Comparison of ENCODE assay signal across 8 mouse cellular contexts in genomic region chrX:135963629-135964028, GRCm38 (mm10). TPM values are rescaled to one million over a fixed set of nuclear protein-coding genes. Genes with fewer than 3 reads are reported as not detected.
DNase-seq lines count a peak whose midpoint lies in the region; ATAC-seq and TF ChIP-seq lines count a peak whose summit lies in the region.

No protein-coding gene starts in this region.

- WGBS in lung, postnatal 0 days: 8% methylated on average over 3 of the region's 3 CpGs
- WGBS in hindbrain, embryonic 13.5 days: 10% methylated on average over 3 of the region's 3 CpGs
- WGBS in midbrain, embryonic 16.5 days: 17% methylated on average over 3 of the region's 3 CpGs

- no peak overlapping the region for H3K4me3 ChIP-seq in lung, postnatal 0 days (ENCODE audit: low read depth, low read length)
- H3K4me3 ChIP-seq in hindbrain, embryonic 13.5 days: no peak overlapping the region
- H3K4me3 ChIP-seq in midbrain, embryonic 16.5 days (ENCODE audit: low read depth, low read length): no peak overlapping the region

- H3K9me3 ChIP-seq in lung, postnatal 0 days (ENCODE audit: low read length): no peaks in the 10 kb centered on the region
- H3K9me3 ChIP-seq in hindbrain, embryonic 13.5 days: no peaks in the 10 kb centered on the region
- no peaks in the 10 kb centered on the region for H3K9me3 ChIP-seq in midbrain, embryonic 16.5 days (replicated peaks; ENCODE audit: control insufficient read depth, low read length, poor library complexity, severe bottlenecking)

- no peaks in the 10 kb centered on the region for H3K27me3 ChIP-seq in lung, postnatal 0 days (replicated peaks; ENCODE audit: insufficient read depth, low read length)
- H3K27me3 ChIP-seq in hindbrain, embryonic 13.5 days: no peaks in the 10 kb centered on the region
- no peaks in the 10 kb centered on the region for H3K27me3 ChIP-seq in midbrain, embryonic 16.5 days (ENCODE audit: control insufficient read depth, insufficient read depth, low read depth, low read length)

- ATAC-seq in lung, postnatal 0 days: no peak
- peak; percentile 84 for ATAC-seq in hindbrain, embryonic 13.5 days (ENCODE audit: low FRiP score)
- ATAC-seq in midbrain, embryonic 16.5 days: peak; percentile 82
- ATAC-seq in erythroblast, adult 5-6 weeks (replicated peaks; ENCODE audit: low FRiP score, poor library complexity, severe bottlenecking): no peak

- peak; percentile 62 for TF ChIP-seq CTCF in lung, postnatal 0 days (IDR thresholded peaks at IDR 0.05)

- no peak overlapping the region for H3K9ac ChIP-seq in lung, postnatal 0 days (replicated peaks; ENCODE audit: low read depth)
- H3K9ac ChIP-seq in hindbrain, embryonic 13.5 days: no peak overlapping the region
- no peak overlapping the region for H3K9ac ChIP-seq in midbrain, embryonic 16.5 days (ENCODE audit: low read depth, low read length)

- no peak for TF ChIP-seq EP300 in lung, postnatal 0 days (IDR thresholded peaks at IDR 0.05)

- H3K4me1 ChIP-seq in lung, postnatal 0 days (ENCODE audit: insufficient read depth, low read depth, low read length): no peaks in the 10 kb centered on the region
- H3K4me1 ChIP-seq in hindbrain, embryonic 13.5 days (replicated peaks): peaks cover 8% of the 10 kb centered on the region; the same call in 1 of the 2 replicates
- peaks cover 3% of the 10 kb centered on the region for H3K4me1 ChIP-seq in midbrain, embryonic 16.5 days (ENCODE audit: control insufficient read depth, insufficient read depth, low read length)

- DNase-seq in frontal cortex, adult 2 months (ENCODE audit: extremely low spot score in 1 of 2, low spot score in 1 of 2): peak; percentile 26 to 92
- DNase-seq in frontal cortex, postnatal 14 days (ENCODE audit: low spot score in 2 of 2): no peak
- DNase-seq in lung, postnatal 0 days (ENCODE audit: low spot score): peak; percentile 38
- DNase-seq in lung, adult 18-20 months: no peak
- DNase-seq in brain, adult 2 months (ENCODE audit: low read depth, low spot score): peak; percentile 70

- H3K4me2 ChIP-seq in lung, postnatal 0 days (replicated peaks; ENCODE audit: low read depth, low read length): no peak overlapping the region
- peak overlapping the region; percentile 10; the same call in 1 of the 2 replicates for H3K4me2 ChIP-seq in hindbrain, embryonic 13.5 days
- H3K4me2 ChIP-seq in midbrain, embryonic 16.5 days (ENCODE audit: low read length): no peak overlapping the region

- H3K36me3 ChIP-seq in lung, postnatal 0 days (ENCODE audit: insufficient read depth, low read length): no peaks in the 10 kb centered on the region
- H3K36me3 ChIP-seq in hindbrain, embryonic 13.5 days: no peaks in the 10 kb centered on the region
- no peaks in the 10 kb centered on the region for H3K36me3 ChIP-seq in midbrain, embryonic 16.5 days (ENCODE audit: control insufficient read depth, insufficient read depth, low read length)

- H3K27ac ChIP-seq in lung, postnatal 0 days (ENCODE audit: low read length): no peak overlapping the region
- peak overlapping the region; percentile 66; the same call in 1 of the 2 replicates for H3K27ac ChIP-seq in hindbrain, embryonic 13.5 days
- H3K27ac ChIP-seq in midbrain, embryonic 16.5 days (ENCODE audit: low read length): no peak overlapping the region

RNA-seq across cellular contexts. Expression of gene Arxes2, which starts 30.0 kb away (rescaled TPM):
- 84.8 and 88.5 TPM in 2 replicates for polyA plus RNA-seq in frontal cortex, adult 2 months (2012; rRNA removed)
- 79.0 and 99.6 TPM in 2 replicates for polyA plus RNA-seq in lung, postnatal 0 days (2015; fragmentation: Nextera tagmentation; extraction: Ambion mirVana)
- polyA plus RNA-seq in hindbrain, embryonic 13.5 days (2015; fragmentation: Nextera tagmentation; extraction: Ambion mirVana): 228 and 234 TPM in 2 replicates
- 355 and 370 TPM in 2 replicates for polyA plus RNA-seq in midbrain, embryonic 16.5 days (2015; fragmentation: Nextera tagmentation; extraction: Ambion mirVana)
- total RNA-seq in erythroblast, adult 5-6 weeks (2015; ENCODE audit: low replicate concordance): not detected in 2 replicates
- total RNA-seq in erythroblast, adult 5-6 weeks (2017; ENCODE audit: low replicate concordance): not detected in 2 replicates

Comparison
In these comparisons a context has a peak if more than half of its experiments do, and no peak if none do; other contexts are left out.
1. DNase-seq: peak in frontal cortex, adult 2 months (2 of 2), lung, postnatal 0 days (single experiment) and brain, adult 2 months (single experiment); none in frontal cortex, postnatal 14 days (0 of 2) and lung, adult 18-20 months (0 of 2).
2. ATAC-seq: peak in hindbrain, embryonic 13.5 days (single experiment) and midbrain, embryonic 16.5 days (single experiment); none in lung, postnatal 0 days (single experiment) and erythroblast, adult 5-6 weeks (single experiment).